Mouse (Mus musculus) cortical plate, adult 2 months (tissue): ENCODE data around the gene Alpk1. TPM values are rescaled to one million over a fixed set of nuclear protein-coding genes. Genes with fewer than 3 reads are reported as not detected.

Experiments used
- H3K27ac ChIP-seq: fragments of 200-500 bp; 2 replicates; pipeline ENCODE4 v1.5.1; 2012; ENCODE audit warnings: low read length, control low read depth, inconsistent platforms; ENCODE audit not compliant: insufficient read depth
- H3K4me1 ChIP-seq: fragments of 200-500 bp; 2 replicates; pipeline ENCODE4 v1.6.1; 2011; ENCODE audit warnings: low read length; ENCODE audit not compliant: control insufficient read depth, insufficient read depth
- H3K4me3 ChIP-seq: fragments of 200-500 bp; 2 replicates; pipeline ENCODE4 v1.5.1; 2011; ENCODE audit warnings: mild to moderate bottlenecking, low read length, control low read depth; ENCODE audit not compliant: insufficient read depth
- CTCF ChIP-seq: fragments of 200-500 bp; IDR thresholded peaks from 2 replicates; pipeline ENCODE4 v1.5.1; 2011; ENCODE audit warnings: mild to moderate bottlenecking, control low read depth, low read length; ENCODE audit not compliant: insufficient read depth; ENCODE audit errors: extremely low read depth
- POLR2A ChIP-seq: fragments of 200-500 bp; IDR thresholded peaks from 2 replicates; pipeline ENCODE4 v1.6.1; 2011; ENCODE audit warnings: mild to moderate bottlenecking, low read length, control low read depth; ENCODE audit not compliant: insufficient read depth; ENCODE audit errors: extremely low read depth
- polyA plus RNA-seq: library from polyadenylated mRNA; depleted of rRNA; stranded (reverse); fragments of >200 nt; gene quantifications from 2 replicates; pipeline ENCODE4 v1.2.3, GENCODE M21; 2012; rRNA removed

The Alpk1 gene
- 4.3 and 4.5 TPM in 2 replicates for polyA plus RNA-seq

GRCm38 (mm10) chr3:127780021-127780644, at the start of gene Alpk1:
Gene Alpk1 (minus strand): TSS chr3:127780527.
- no peak within 1 kb of the TSS for H3K27ac ChIP-seq
- H3K4me3 ChIP-seq, result peak within 1 kb of the TSS; percentile 64
- peak; percentile 20; the same call in 1 of the 2 replicates for TF ChIP-seq CTCF
- no peak for TF ChIP-seq POLR2A
- no peaks in the 10 kb centered on the region for H3K4me1 ChIP-seq

- Histone ChIP-seq H3K27ac (no peak overlapping the region), H3K4me1 (no peaks in the 10 kb centered on the region; the same call in 1 of the 2 replicates), H3K4me3 (no peak overlapping the region)
- no peak for TF ChIP-seq CTCF
- no peak for TF ChIP-seq POLR2A
Observed at GRCm38 (mm10) chr3:127827123-127827522, 46.8 kb upstream of the Alpk1 start.

- Histone ChIP-seq H3K27ac (no peak overlapping the region), H3K4me3 (no peak overlapping the region), H3K4me1 (no peaks in the 10 kb centered on the region)
- TF ChIP-seq POLR2A, result no peak
- TF ChIP-seq CTCF, result no peak
Observed at GRCm38 (mm10) chr3:127826503-127826902, 46.2 kb upstream of the Alpk1 start.

GRCm38 (mm10) chr3:127823886-127824863, 43.8 kb upstream of the Alpk1 start:
- Histone ChIP-seq H3K4me1 (no peaks in the 10 kb centered on the region), H3K4me3 (no peak overlapping the region), H3K27ac (no peak overlapping the region)
- TF ChIP-seq POLR2A (no peak), CTCF (no peak)

- no peak overlapping the region for H3K4me3 ChIP-seq
- no peaks in the 10 kb centered on the region for H3K4me1 ChIP-seq
- no peak overlapping the region for H3K27ac ChIP-seq
- no peak for TF ChIP-seq POLR2A
- no peak for TF ChIP-seq CTCF
Observed at GRCm38 (mm10) chr3:127821209-127821608, 40.9 kb upstream of the Alpk1 start.

GRCm38 (mm10) chr3:127820400-127820799, 40.1 kb upstream of the Alpk1 start:
- Histone ChIP-seq H3K27ac (no peak overlapping the region), H3K4me1 (no peaks in the 10 kb centered on the region), H3K4me3 (no peak overlapping the region)
- no peak for TF ChIP-seq CTCF
- no peak for TF ChIP-seq POLR2A

GRCm38 (mm10) chr3:127818694-127819663, 38.7 kb upstream of the Alpk1 start:
- Histone ChIP-seq H3K27ac (no peak overlapping the region), H3K4me1 (no peaks in the 10 kb centered on the region), H3K4me3 (no peak overlapping the region)
- TF ChIP-seq CTCF, result no peak
- TF ChIP-seq POLR2A, result no peak

GRCm38 (mm10) chr3:127817120-127817683, 36.9 kb upstream of the Alpk1 start:
- no peaks in the 10 kb centered on the region for H3K4me1 ChIP-seq
- no peak for TF ChIP-seq POLR2A
- TF ChIP-seq CTCF, result no peak

GRCm38 (mm10) chr3:127809103-127809502, 28.8 kb upstream of the Alpk1 start:
- TF ChIP-seq POLR2A, result no peak
- no peak for TF ChIP-seq CTCF
- H3K27ac ChIP-seq, result no peak overlapping the region
- H3K4me3 ChIP-seq, result no peak overlapping the region
- H3K4me1 ChIP-seq, result no peaks in the 10 kb centered on the region

More at GRCm38 (mm10) chr3:127817120-127817683, 36.9 kb upstream of the Alpk1 start:
- no peak overlapping the region for H3K4me3 ChIP-seq
- no peak overlapping the region for H3K27ac ChIP-seq
